Mouse (Mus musculus): Measurements from ENCODE around the gene Creb3.

Gene Creb3

DNA sequence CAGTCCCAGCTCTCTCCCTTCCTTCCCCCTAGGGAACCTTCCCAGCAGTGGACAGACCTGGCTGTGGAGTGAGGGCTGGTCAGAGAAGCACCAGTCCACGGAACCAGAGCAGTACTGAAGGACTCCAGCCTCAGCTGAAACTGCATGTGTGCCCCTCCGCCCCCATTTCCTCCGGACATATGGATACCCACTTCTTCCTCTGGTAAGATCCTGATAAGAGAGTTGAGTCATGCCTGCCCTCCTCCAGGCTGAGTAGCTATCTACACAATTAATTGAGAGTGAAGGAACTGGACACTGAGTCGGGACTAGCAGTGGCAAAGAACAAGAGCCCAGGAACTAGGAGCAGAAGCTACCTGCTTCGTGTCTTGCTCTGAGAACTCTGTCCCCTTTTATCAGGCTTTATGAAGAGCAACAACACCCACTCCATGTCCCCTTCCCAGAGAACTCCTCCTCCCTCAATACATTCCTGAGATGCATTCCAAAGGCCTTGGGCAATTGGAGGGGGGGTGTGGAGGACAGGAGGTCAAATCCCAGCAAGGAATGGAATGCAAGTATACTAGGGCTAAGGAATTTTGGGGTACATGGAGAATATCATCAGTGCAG, 4.0 kb upstream of the Creb3 start:
- peak; percentile 71 for DNase-seq (ENCODE audit: low read depth)

DNA sequence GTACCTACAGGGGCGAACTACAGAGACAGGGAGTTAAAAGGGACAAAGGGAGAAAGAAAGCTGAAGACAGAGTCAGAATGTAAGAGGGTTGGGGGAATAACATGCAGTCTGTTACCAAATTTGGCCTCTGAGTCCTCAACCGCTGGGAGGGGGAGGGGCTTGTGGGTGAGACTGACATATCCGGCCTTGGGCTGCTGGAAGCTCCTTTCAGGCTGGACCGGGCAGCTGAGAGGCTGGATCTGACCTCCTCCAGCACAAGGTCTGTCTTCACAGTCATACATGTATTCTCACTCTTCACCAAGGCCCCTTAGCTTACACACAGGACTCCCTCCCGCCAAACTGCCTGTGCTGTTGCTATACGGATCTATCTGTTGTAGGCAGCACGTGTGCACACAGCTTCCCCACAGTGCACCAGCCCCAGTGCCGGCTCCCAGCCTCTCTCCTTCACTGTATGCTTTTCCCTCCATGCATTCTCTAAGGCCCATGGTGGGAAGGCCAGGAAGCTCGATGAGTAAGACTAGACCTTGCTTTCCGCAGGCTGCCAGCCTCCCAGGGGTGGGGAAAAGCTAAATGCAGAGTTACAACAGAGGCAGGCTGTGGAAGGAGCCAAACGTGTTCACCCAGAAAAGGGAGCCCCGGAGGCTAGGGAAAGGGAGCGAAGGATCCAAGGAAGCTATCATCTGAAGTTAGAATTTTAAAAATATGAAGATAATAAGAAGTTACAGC, 3.3 kb upstream of the Creb3 start:
- peak; percentile 85 for DNase-seq (ENCODE audit: low read depth)

DNA sequence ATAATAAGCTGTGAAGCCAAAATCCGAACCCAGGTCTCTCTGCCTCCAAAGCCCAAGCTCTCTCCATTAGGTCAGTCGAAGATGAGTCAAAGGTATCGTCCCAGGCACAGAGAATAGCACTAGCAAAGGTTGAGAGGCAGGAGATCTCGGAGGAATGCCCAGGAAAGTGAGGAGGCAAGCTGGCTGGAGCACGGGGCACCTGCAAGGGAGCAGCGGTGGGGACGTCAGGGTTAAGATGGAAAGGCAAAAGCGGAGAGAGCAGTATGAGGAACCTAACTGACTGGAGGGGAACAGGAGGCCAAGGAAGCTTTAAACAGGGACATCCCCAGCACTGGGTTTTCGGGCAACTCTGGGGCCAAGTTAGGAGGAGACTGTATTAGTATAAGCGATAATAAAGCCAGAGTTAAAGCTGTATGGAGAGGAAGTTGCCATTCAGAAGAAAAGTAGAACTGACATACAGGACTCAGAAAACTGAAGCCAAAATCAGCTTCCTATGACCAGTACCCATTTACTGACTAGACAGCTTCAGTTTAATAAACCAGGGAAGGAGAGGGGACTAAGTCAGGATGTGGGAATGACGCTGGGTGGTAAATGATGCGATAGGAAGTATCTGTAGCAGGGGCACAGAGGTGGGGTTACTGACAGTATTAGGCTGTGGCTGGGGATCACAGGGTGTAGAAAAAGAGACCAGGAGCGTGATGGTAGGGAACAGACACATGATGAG, 2.5 kb upstream of the Creb3 start:
- DNase-seq (ENCODE audit: low read depth): no peak

DNA sequence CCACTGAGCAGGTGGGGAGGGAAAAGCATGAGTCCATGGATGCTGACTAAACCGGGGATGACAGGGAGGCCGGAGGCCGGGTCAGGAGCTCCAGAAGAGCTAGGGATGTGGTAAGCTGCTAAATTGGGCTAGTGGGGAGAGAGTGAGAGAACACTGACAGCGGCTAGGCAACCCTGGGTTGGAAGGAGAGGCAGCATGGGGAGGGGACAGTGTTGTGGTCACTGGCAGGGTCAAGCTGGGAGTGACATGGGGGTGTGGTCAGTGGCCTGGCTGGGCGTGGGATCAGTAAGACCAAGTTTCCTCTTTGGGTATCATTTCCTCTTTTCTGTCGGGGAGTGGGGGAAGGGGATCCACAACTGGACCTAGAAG, 1.9 kb upstream of the Creb3 start:
- DNase-seq (ENCODE audit: low read depth): peak; percentile 40

DNA sequence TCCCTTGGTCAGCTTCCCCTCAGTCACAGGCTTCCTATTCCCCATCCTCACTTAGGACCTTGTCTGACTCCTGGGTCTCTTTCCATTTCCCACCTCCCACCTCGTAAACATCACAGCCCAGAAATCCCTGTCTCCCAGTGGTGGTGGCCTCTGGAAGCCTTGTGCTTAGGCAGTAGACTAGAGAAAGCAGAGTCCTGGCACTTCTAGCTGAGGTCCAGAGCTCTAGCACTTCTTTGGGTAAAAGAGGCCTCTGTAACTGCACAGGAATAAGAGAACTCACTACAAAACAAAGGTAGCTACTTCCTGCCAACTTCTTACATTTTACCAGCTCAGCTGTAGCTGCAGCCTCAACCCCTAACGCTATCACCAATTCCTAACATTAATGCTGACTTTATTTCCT, 1.2 kb upstream of the Creb3 start:
- DNase-seq (ENCODE audit: low read depth): no peak

DNA sequence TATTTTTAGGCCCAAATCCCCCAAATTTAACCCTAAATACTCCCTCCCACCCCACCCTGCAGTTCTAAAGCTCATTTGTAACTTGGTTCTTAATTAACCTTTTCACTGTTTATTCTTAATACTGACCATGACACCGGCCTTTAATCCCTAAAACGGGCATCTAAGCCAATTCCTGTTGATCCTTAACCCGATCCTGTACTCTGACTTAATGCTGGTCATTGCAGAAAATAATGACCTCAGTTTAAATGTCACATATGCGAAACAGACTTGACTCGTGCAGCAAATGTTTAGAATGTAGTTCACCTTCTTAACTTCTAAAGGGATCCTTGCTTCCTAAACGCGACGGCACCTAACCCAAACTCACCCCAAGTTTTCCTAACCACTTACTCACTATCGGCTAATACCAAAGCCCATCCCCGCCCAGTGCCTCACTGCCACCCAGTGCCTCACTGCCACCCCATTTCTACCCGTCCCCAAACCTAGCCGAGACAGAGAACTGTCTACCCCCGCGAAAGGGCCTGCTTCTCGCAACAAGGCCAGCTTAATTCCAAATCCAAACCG, 616 bp upstream of the Creb3 start:
- no peak for DNase-seq (ENCODE audit: low read depth)

DNA sequence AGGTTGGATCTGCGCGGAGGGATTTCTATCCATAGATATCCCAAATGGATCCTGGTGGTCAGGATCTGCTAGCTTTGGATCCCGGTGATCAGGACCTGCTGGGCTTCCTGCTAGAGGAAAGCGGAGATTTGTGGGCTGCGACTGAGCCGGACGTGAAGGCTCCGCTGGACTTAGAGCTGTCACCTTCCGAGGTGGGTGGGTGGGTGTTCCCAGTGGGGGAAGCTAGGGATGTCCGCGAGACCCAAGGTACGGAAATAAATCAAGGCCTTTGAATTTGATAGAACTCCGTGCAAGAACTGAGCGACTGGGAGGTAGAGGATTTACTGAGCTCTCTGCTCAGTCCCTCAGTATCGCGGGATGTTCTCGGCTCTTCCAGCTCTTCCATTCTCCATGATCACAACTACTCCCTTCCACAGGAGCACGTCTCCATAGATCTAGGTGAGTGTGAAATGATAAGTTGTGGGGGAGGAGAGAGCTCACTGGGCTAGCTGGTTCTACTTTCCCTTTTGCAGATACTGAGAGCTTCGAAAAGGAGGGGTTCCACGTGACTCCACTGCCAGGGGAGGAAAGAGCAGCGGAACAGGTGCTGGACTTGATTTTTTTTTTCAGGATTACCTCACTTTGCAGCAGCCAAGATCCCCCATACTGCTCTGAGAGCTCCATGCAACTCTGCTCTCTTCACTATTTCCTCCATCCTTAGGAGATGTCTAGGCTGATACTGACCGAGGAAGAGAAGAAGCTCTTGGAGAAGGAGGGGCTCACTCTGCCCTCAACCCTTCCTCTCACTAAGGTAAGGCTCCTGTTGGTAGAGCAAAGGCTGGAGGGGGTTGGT, 853 bp downstream of the Creb3 start:
- DNase-seq (ENCODE audit: low read depth): no peak

DNA sequence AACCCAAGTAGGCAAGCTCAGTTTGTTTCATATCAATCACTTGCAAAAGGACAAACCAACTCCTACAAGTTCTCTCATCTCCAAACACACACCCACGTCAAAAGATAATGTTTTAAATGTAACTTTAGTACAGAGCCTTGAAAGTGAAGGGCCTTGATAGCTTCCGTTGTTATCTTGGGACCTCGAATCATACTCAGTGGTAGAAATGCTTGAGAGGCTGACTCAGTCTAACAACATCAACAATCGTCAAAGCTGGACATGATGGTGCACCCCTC, 1.4 kb downstream of the Creb3 start:
- DNase-seq (ENCODE audit: low read depth): no peak

DNA sequence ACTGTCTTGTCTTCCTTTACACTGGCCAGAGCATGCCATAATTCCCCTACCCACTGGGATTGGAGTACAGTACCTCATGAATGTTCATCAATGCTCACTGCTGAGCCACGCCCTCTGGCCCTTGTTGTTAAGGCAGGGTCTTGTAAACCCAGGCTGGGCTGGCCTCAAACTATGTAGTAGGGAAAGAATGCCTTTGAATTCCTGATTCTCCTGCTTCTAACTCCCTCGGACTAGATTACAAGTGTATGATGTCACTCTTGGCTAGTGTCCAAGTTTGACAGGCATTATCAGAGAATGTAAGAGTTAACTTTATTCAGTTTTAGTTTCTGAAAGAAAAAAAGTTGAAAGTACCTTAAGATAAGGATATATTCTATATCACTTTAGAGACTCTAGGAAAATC, 2.1 kb downstream of the Creb3 start:
- peak; percentile 61 for DNase-seq (ENCODE audit: low read depth)

DNA sequence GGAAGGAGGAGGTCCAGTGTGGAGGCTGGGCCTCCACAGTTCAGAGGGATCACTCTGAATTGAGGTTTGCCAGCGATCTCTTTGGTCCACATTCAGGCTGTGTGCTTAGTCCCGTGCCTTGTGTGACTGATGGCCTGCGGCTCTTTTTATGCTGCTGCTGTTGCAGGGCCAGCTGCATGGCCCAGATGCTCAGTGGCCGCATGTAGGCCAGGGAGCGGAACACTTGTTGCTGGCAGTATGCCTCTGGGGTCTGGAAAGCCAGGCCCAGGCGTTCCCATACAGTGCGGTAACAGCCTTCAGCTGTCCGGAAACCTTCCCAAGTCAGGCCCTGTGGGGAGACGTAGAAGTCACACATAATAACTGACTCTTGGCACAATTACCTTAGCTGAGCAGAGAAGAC, 5.0 kb downstream of the Creb3 start:
- DNase-seq (ENCODE audit: low read depth): no peak

DNA sequence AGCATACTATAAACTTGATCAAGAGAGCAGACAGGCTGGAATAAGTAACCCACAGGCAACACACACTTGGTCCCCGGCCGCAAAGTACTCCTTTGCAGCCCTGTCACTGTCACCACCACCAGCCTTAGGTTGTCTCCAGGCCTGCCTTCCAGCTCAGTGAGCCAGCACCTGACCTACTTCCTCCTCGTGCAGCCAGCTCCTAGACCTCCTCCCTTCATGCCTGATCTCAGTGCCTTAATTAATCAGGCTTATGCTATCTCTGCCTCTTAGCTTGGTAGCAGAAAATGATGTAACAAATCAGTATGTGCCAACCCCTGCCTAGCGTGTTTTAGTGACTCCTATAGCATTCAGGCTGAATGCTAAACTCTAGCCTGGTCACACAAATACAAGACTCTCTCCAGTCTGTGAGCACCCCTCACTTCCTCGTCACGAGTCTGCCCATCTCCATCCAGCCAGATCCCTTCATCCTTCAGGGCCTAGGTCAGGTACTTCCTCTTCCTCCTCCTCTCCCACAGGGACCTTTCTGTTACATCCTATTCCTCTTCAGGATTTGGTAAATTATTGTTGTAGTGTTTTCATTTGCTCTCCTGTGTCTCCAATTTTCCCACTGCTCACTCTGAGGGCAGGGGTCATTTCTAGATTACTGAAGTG, 9.4 kb downstream of the Creb3 start:
- DNase-seq (ENCODE audit: low read depth): no peak

DNA sequence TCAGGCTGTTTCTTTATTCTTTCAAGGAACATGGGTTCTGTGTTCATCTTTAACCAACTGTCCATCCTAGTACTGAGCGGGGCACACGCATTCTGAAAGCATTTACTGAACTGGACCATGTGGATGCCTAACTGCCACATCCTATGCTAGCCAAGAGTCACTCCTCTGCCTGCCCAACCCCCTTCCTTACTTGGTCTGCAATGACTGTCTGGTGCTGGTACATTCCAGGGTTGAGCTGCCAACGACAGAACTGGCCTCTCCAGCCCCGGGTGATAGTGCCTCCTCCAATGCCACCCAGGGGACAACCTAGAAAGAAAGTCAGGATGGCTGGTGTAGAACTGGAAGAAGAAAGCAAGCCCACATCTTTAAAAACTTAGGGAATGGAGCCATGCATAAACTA, 11.4 kb downstream of the Creb3 start:
- DNase-seq (ENCODE audit: low read depth): no peak

DNA sequence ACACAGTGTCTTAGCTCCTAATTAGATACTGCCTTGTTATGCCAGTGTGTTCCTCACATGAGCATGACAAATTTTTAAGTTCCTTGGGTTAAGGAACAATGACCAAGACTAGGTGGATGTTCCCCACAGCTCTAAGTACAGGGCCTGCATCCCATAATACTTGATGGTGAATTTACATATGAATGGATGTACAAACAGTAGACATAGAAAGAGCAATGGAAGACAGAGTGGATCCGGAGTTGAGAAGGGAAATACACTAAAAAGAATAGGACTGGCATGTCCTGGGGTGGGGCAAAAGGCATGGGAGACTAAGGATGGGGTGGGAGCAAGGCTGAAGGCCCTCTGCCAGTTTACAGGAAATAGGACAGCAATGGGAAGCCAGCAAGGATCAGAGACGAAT, 13.2 kb downstream of the Creb3 start:
- DNase-seq (ENCODE audit: low read depth): no peak

DNA sequence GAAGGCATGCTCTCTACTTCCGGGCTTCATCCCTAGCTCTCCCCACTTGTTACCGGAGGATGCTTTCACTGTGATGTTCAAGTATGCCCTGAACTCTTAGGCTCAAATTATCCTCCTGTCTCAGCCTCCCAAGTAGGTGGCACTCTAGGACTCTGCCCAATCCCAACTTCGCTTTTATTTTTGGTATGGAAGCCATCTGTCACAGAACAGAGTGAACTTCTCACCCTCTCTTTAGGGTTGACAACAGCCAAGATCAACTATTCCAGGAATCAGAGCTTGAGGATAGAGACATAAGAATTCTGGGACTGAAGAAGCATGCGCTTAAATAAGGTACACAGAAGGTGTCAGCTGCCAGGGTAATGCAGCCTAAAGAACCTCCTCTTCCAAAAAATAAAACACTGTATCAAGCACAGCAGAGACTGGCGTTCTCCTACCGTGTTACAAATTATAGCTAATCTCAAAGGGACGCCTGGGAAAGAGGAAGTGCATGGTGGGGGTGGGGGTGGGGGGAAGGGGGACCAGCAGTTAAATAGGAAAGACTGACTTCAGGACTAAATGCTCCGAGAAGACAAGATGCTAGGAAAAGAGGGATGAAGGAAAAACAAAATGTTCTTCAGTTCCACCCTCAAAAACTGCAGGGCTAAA, 15.2 kb downstream of the Creb3 start:
- no peak for DNase-seq (ENCODE audit: low read depth)

DNA sequence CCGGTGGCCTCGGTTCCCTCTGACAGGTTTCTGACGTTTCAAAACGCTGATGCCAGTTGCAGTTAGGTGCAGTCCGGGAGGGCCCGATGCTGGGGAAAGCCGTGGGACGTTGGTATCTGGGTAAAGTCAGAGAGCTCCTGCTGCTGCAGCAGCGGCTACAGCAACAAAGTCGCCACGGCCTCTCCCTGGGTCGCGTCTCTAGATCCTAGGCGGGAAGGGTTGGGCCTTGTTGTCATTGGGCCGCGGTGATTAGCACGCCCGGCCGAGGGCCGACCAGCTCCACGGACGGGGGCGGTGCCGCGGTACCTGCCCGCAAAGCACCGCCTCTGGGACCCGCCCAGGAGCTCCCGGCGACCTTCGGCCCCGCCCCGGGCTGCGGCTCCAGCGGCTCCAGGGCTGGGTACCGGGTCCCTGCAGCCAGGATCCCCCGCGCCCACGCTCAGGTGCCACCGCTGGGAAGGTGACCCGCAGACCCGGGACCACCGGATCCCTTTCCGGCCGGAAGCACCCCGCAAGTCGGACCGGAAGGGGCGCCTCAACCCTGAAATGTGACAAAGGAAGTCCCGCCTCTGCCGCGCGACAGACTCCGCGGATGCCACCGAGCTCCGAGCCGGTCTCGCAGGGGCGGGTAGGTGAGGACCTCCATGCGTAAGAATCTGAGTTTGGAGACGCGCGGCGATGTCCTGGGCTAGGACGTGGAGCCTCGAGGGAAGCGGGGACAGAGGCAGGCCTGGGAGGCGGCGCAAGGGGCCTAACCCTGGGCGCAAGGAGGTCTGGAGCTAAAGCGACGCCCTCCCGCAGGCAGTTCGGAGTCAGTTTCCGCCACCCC, 16.5 kb downstream of the Creb3 start, which contains the start of the genes Rgp1 and Gba2:
Rgp1 (plus strand) TSS at position 340 of the 829 bp plus-strand sequence.
Gba2 (minus strand) TSS at position 498 of the 829 bp plus-strand sequence.
- DNase-seq (ENCODE audit: low read depth): peak; percentile 79

DNA sequence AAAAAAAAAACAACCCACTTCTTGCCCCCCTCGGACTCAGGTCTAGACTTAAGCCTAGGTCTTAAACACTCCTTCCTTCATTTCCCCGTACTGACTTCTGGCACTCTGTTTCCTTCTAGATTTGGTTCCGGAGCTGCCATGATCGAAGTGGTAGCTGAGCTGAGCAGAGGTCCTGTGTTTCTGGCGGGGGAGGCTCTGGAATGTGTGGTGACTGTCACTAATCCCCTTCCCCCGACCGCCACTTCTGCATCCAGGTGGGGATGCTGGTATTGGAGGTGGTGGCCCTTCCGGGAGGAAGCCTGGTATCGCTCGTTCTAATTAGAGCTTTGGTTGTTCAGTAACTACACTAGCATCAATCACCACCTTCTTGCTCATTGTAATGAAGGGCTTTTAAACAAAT, 17.1 kb downstream of the Creb3 start:
- DNase-seq (ENCODE audit: low read depth): no peak

DNA sequence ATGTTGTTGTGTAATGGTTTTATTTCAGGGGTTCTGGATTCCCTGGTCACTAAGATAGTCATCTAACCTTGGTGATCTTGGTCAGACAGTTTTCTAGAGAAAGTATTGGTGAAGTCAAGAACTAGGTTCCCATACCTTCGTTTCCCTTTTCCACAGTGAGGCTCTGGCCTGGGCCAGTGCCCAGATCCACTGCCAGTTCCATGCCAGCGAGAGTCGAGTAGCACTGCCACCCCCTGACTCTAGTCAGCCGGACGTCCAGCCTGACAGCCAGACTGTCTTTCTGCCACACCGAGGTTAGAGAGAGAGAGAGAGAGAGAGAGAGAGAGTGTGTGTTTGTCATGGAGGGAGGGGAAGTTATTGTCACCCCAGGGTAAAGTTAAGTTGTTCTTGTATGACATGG, 17.6 kb downstream of the Creb3 start:
- no peak for DNase-seq (ENCODE audit: low read depth)

DNA sequence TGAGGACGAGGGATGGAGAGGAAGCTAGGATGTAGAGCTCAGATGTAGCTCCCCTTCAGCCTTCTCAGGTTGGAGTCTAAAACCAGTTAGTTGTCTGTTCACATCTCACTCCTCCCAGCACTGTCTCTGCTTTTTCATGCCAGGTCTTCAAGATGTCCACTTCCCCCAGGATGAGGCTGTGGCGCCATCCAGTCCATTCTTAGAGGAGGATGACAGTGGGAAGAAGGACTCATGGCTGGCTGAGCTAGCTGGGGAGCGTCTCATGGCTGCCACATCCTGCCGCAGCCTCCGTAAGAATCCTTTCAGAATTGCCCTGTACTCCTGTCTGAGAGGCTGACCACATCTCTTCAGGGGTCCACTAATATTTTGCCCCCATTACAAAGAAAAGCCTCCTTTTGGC, 18.6 kb downstream of the Creb3 start:
- no peak for DNase-seq (ENCODE audit: low read depth)

DNA sequence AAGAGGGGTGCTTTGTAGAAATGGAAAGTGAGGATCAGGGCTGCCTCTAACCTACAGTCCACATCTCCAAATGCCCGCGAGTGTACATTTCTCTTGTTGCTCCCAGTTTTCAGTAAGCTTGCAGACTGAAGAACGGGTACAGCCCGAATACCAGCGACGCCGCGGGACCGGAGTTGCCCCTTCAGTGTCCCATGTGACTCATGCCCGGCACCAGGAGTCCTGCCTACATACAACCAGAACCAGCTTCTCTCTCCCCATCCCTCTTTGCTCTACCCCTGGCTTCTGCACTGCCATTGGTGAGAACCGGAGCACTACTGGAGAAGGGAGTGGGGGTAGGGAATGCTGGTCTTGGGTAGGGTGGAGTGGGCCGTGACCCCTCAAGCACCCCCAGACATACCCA, 19.2 kb downstream of the Creb3 start:
- no peak for DNase-seq (ENCODE audit: low read depth)

DNA sequence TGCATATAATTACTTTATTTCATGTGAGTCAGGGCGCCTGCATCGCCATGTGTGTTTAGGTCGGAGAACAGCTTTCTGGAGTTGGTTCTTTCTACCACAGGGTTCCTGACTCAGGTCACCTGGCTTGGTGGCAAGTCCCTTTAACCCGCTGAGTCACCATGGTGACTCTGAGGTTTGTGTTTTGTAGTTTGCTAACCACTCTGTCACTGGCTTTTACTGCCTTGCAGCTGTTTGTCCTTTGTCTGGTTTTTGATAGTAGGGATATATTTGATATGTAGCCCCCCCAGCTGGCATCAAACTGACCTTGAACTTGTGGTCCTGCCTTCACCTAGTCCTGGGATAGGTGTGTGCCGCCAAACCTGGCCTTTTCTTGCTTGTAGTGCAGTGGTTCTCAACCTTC, 20.1 kb downstream of the Creb3 start:
- DNase-seq (ENCODE audit: low read depth): no peak
